Mouse (Mus musculus) stomach, postnatal 0 days (tissue): ENCODE data around the gene Ttll11.

ENCODE experiments used
- CTCF ChIP-seq: IDR thresholded peaks from 2 replicates; pipeline ENCODE4 v1.5.1; 2016; ENCODE audit warnings: antibody characterized with exemption, low read depth, mild to moderate bottlenecking, moderate library complexity
- EP300 ChIP-seq: optimal IDR thresholded peaks from 2 replicates; pipeline ENCODE3; 2016; ENCODE audit warnings: antibody characterized with exemption

DNA sequence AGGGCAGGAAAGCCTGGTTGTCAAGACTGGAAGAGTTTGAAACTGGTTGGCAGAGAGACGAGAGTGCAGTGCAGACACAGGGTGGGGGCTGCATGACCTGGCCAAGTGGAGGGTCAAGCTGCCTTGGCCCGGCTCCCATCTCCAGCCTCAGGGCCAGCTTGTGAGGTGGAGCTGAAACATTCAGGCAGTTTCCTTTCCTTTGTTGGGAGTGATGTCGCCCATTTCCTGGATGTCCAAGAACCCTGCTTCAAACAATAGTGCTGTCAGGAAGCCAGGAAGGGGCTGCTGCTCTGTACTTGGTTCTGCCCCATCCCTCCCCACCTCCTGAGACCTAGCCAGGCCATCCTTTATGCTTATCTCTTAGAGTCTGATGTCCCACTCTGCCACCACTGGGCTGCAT, 43.6 kb upstream of the Ttll11 start:
- TF ChIP-seq CTCF: no peak
- no peak for TF ChIP-seq EP300
